Mouse (Mus musculus): ENCODE measurements at regions not wholly inside any gene's neighbourhood (a gene's known extent, or its start where the extent isn't known, plus 50 kb on each side); places are given as distances from the start of the nearest gene placed in this dataset.

- no peak for TF ChIP-seq CTCF (IDR thresholded peaks at IDR 0.05; ENCODE audit: low read depth, low read length)
- TF ChIP-seq POLR2A (IDR thresholded peaks at IDR 0.05; ENCODE audit: extremely low read depth, insufficient read depth, low read length), result no peak
These were observed 89.5 kb downstream of the 1810010D01Rik start for GRCm38 (mm10) chr7:145118406-145118805.

All from liver, adult 2 months (tissue).